Mouse (Mus musculus) Patski (cell line): Measurements from ENCODE around the gene Taok1. TPM values are rescaled to one million over a fixed set of nuclear protein-coding genes. Genes with fewer than 3 reads are reported as not detected.
A peak's percentile ranks its signal among the peaks of the same experiment; 100 is the strongest.

Experiments
- ATAC-seq: fragments of 100-300 bp; one replicate; pipeline ENCODE4 v1.8.0; 2021
- CTCF ChIA-PET: fragments of 350-600 bp; sonication (Branson Sonifier 250); formaldehyde crosslinking; loops from one replicate; lab custom pipeline; 2022; ENCODE audit warnings: inconsistent platforms; lab: Charles Lee
- POLR2A ChIA-PET: fragments of 350-600 bp; sonication (Branson Sonifier 250); formaldehyde crosslinking; loops from one replicate; lab custom pipeline; 2022; ENCODE audit warnings: antibody characterized with exemption, inconsistent platforms; lab: Charles Lee
- DNase-seq: peaks from one replicate; pipeline ENCODE4 v3.0.0-alpha.2; 2011; ENCODE audit warnings: low read depth, low spot score
- H3K27me3 ChIP-seq: fragments of 371-371 bp; one replicate; pipeline ENCODE4 v1.5.1; 2021
- CTCF ChIP-seq: fragments of 100-300 bp; IDR thresholded peaks from one replicate; pipeline ENCODE4 v1.5.1; 2021
- in situ Hi-C: fragments of 300-500 bp; cut with MboI; formaldehyde crosslinking; loops from 3 replicates; pipeline ENCODE4 v1.11.1; 2018; ENCODE audit warnings: low pct_unique_long_range_greater_than_20kb, mixed read lengths
- polyA plus RNA-seq: library from polyadenylated mRNA; unstranded; gene quantifications from one replicate; pipeline ENCODE4 v1.2.3, GENCODE M21; 2021

Taok1 gene
- polyA plus RNA-seq, 1 experiment from 2014 or later: 28.7 TPM

DNA sequence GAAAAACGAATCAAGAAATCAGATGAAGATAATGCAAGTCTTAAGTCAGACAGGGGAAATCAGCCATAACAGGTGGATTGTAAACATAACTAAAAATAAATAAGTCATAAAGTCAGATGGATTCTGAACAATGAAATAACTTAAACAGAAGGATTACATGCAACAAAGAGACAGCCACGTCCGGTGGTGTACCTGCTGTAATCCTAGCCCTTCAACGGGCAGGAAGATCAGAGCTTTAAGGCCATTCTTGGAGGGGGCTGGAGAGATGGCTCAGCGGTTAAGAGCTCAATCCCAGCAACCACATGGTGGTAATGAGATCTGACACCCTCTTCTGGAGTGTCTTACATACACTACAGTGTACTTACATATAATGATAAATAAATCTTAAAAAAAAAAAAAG, 96.3 kb downstream of the Taok1 start:
- in situ Hi-C loops: loop anchor here (5.0 to 25.0 kb wide), 2 partner anchors 101 to 301 kb away; no protein-coding TSS in a partner anchor
- ATAC-seq (no peak), DNase-seq (no peak)
- POLR2A ChIA-PET: no interaction called here
- no peak for TF ChIP-seq CTCF
- H3K27me3 ChIP-seq: peaks cover 4% of the 10 kb centered on the region
- CTCF ChIA-PET: interaction anchor here (0.9 to 2.4 kb wide), 3 partner anchors 11 to 119 kb away, joined by 4 to 12 read pairs (median 4); no protein-coding TSS in a partner anchor

DNA sequence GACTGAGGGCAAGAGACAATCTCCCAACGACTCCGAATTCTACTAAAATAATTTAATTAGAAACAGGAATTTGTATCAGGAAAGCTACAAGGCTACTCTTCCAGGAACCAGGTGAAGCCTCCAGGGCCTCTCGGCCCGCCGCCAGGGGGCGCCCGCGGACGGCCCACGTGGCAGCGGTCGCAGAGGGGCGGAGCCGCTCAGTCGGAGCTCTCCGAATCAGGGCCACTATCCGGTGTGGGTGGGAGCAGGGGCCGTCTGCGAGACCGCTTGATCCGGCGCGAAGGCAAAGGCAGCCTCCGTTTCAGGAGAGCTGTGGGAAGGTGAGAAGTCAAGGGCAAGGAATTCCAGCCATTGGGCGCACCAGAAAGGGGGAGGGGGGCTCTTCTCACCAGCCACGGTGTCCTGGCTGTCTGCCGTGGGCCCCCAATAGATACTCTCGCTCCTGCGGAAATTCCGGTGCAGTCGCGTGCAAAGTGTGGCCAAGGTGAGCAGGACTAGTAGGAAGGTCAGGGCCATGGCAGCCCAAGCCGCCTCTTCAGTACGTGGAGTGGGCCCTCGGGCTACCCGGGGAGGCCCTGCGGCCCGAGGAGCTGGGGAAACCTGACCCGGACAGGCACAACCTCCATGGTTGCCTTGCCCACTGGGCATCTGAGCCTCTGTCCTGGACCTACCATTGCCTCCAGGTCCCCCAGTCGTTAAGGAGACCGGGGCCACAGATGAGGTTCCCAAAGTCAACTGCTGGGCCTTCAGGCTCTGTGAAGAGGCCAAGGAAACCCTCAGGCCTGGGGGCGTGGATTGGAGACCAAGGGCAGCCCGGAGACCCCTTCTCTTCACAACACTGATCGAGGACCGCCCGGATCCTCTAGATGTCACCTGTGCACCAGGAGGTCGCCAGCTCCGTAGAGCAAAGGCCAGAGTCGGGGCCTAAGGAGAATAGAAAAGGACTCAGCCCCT, 99.3 kb downstream of the Taok1 start:
- CTCF ChIA-PET: interaction anchor here (0.7 to 2.4 kb wide), 12 partner anchors 8 to 121 kb away, joined by 3 to 12 read pairs (median 4); partner anchors contain the start of gene Gm10392
- POLR2A ChIA-PET: interaction anchor here (0.9 to 1.4 kb wide), 4 partner anchors 12 to 99 kb away, joined by 3 to 7 read pairs (median 4); partner anchors contain the start of gene Taok1
- no peak for DNase-seq
- no peaks in the 10 kb centered on the region for H3K27me3 ChIP-seq
- ATAC-seq: peak; percentile 58
- no peak for TF ChIP-seq CTCF
- in situ Hi-C loops: loop anchor here (25.0 kb wide), 1 partner anchor 304 kb away; no protein-coding TSS in a partner anchor

DNA sequence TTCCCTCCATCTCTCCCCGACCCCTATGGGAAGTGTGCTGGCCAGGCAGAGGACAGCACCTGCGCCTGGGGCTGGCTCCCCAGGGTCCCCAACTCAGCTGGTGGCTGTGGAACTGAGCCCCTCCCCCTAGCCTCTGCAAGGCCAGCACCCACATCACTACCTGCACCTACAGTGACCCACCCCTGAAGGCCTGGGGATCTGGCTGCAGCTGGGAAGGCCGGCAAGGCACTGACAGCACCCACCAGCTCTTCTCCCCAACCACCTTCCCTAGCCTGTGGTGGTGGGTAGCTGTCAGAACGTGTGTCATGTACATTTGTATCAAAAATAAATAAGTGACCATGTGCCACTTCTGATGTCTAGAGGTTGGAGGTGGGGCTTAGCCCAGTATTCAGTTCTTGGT, 100.2 kb downstream of the Taok1 start:
- no peak for TF ChIP-seq CTCF

DNA sequence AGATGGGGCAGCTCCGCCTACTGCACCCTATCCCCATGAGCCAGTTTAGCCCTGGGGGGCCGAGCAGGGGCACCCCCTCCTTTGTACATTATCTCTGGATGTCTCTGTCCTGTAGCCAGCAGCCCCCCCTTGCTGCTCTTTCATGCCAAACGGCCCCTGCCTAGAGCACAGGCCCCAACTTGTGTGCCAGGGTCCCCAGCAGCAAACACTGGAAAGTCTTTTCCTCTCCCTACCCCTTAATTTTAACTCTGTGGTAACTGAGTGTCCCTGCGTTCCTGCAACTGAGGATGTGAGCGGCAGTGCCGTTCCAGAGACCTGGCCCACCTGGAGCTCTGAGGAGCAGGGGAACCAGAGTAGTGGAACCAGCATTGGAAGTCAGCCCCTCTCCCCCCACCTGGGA, 100.7 kb downstream of the Taok1 start:
- ChIA-PET POLR2A (no interaction called here), CTCF (interaction anchor here (1.7 to 2.1 kb wide), 3 partner anchors 10 to 123 kb away, joined by 8 to 12 read pairs (median 9); no protein-coding TSS in a partner anchor)
- ATAC-seq (no peak), DNase-seq (no peak)
- in situ Hi-C loops: loop anchor here (25.0 kb wide), 1 partner anchor 305 kb away; no protein-coding TSS in a partner anchor
- TF ChIP-seq CTCF: no peak
- H3K27me3 ChIP-seq: no peaks in the 10 kb centered on the region

More for the DNA sequence above, 100.2 kb downstream of the Taok1 start:
- DNase-seq (no peak), ATAC-seq (no peak)
- no peaks in the 10 kb centered on the region for H3K27me3 ChIP-seq
- CTCF ChIA-PET: interaction anchor here (0.8 to 2.4 kb wide), 7 partner anchors 8 to 122 kb away, joined by 3 to 12 read pairs (median 8); no protein-coding TSS in a partner anchor
- POLR2A ChIA-PET: interaction anchor here (0.9 to 1.4 kb wide), 3 partner anchors 11 to 100 kb away, joined by 3 to 4 read pairs (median 3); partner anchors contain the start of gene Taok1
- in situ Hi-C loops: loop anchor here (25.0 kb wide), 1 partner anchor 305 kb away; no protein-coding TSS in a partner anchor

DNA sequence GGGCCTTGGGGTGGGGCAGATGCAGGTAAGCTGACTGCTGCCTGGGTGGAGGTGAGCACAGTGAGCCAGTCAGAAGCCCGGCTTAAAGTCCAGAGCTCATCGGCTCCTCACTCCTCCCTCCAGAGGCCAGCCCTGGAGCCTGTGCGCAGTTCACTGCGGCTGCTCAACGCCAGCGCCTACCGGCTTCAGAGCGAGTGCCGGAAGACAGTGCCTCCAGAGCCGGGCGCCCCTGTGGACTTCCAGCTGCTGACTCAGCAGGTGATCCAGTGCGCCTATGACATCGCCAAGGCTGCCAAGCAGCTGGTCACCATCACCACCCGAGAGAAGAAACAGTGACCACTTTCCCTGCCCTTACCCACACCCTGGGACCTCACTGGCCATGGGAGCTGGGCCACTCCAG, 101.3 kb downstream of the Taok1 start:
- ATAC-seq (no peak), DNase-seq (no peak)
- in situ Hi-C loops: loop anchor here (25.0 kb wide), 1 partner anchor 306 kb away; no protein-coding TSS in a partner anchor
- no peaks in the 10 kb centered on the region for H3K27me3 ChIP-seq
- ChIA-PET POLR2A (no interaction called here), CTCF (interaction anchor here (3.5 kb wide), 1 partner anchor 15 kb away, joined by 11 read pairs; no protein-coding TSS in a partner anchor)
- no peak for TF ChIP-seq CTCF

DNA sequence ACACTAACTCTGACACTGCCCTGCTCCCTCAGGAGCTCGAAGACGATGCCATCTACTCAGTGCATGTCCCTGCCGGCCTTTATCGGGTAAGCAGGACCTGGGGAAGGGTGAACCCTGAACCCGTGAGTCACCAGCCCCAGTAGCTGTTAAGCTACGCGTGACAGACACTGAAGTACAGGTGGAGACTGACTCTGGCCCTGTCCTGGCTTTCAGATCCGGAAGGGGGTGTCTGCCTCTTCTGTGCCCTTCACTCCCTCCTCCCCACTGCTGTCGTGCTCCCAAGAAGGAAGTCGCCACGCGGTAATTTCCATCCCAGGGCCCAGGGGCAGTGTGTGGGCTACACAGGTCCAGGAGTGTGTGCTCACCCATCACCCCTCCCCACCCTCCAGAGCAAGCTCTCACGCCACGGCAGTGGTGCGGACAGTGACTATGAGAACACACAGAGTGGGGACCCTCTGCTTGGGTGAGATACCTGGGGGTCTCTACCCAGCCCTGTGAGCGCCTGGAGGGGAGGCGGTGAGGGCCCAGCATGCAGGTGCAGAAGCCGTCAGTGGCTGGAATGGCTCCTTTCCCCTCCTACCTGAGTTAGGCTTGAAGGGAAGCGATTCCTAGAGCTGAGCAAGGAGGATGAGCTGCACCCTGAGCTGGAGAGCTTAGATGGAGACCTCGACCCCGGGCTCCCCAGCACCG, 102.2 kb downstream of the Taok1 start:
- POLR2A ChIA-PET: no interaction called here
- ATAC-seq (no peak), DNase-seq (no peak)
- CTCF ChIA-PET: interaction anchor here (3.5 kb wide), 1 partner anchor 14 kb away, joined by 11 read pairs; no protein-coding TSS in a partner anchor
- TF ChIP-seq CTCF: no peak
- in situ Hi-C loops: loop anchor here (25.0 kb wide), 1 partner anchor 307 kb away; no protein-coding TSS in a partner anchor
- no peaks in the 10 kb centered on the region for H3K27me3 ChIP-seq

DNA sequence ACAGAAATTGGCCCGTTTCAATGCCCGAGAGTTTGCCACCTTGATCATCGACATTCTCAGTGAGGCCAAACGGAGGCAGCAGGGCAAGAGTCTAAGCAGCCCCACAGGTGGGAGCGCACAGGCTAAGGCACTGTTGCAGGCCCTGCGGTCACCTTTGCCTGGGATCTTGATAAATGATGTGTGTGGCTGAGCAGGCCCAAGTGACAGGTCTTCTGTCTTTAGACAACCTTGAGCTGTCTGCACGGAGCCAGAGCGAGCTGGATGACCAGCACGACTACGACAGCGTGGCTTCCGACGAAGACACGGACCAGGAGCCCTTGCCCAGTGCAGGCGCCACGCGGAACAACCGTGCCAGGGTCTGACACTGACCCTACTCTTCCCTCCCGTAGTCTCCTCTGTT, 103.2 kb downstream of the Taok1 start:
- DNase-seq (no peak), ATAC-seq (no peak)
- H3K27me3 ChIP-seq: no peaks in the 10 kb centered on the region
- ChIA-PET POLR2A (no interaction called here), CTCF (interaction anchor here (3.5 kb wide), 1 partner anchor 13 kb away, joined by 11 read pairs; no protein-coding TSS in a partner anchor)
- no peak for TF ChIP-seq CTCF
- in situ Hi-C loops: loop anchor here (25.0 kb wide), 1 partner anchor 308 kb away; no protein-coding TSS in a partner anchor

DNA sequence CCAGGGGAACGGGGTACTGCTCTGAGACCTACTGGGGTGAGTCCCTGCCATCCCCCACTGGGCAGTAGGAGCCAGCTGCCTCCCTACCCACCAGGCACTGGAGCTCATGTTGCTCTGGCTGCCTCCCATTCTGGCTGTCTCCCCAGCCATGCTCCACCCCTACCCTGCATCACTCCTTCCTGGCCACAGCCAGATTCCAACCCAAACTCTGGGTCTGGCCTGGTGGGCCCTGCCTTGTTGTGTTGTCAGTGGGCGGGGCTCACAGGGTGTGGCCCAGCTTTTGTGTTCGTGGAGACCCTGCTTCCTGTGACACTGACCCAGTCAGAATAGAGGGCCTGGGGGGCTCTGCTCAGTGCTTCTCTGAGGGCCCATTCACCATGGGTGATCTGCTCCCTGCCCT, 104.1 kb downstream of the Taok1 start:
- H3K27me3 ChIP-seq: no peaks in the 10 kb centered on the region
- no peak for DNase-seq
- ATAC-seq: no peak
- TF ChIP-seq CTCF: no peak
- ChIA-PET CTCF (interaction anchor here (3.5 kb wide), 1 partner anchor 12 kb away, joined by 11 read pairs; no protein-coding TSS in a partner anchor), POLR2A (interaction anchor here (0.7 to 1.2 kb wide), 2 partner anchors 9 to 317 kb away, joined by 3 to 4 read pairs; no protein-coding TSS in a partner anchor)
- in situ Hi-C loops: loop anchor here (25.0 kb wide), 1 partner anchor 309 kb away; no protein-coding TSS in a partner anchor

DNA sequence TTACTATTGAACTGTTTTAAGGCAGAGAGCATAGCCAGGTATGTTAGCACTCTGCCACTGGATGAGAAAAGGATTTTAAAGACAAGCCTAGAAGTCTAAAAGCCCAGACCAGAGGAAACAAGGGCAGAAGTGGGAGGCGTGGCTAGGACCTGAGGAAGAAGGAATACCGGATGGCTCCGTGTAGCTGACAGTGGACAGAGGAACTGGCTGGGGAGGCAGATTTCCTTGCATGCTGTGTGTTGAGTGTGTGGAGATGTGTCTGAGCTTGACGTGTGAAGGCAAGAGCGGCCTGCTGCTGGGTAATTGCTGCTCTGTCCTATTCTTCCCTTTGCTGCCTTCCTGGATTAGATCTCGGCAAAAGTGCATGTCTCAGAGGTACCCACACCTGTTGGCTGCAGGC, 105.1 kb downstream of the Taok1 start:
- ChIA-PET POLR2A (interaction anchor here (1.2 kb wide), 1 partner anchor 10 kb away, joined by 4 read pairs; no protein-coding TSS in a partner anchor), CTCF (interaction anchor here (1.8 to 3.8 kb wide), 2 partner anchors 36 to 185 kb away, joined by 5 to 18 read pairs; no protein-coding TSS in a partner anchor)
- TF ChIP-seq CTCF: no peak
- in situ Hi-C loops: loop anchor here (25.0 kb wide), 1 partner anchor 310 kb away; no protein-coding TSS in a partner anchor
- H3K27me3 ChIP-seq: no peaks in the 10 kb centered on the region
- no peak for ATAC-seq
- no peak for DNase-seq
